Mouse (Mus musculus): ENCODE results near the gene Tsn. TPM values are rescaled to one million over a fixed set of nuclear protein-coding genes. Genes with fewer than 3 reads are reported as not detected.

Gene Tsn
- total RNA-seq (2021) (100 to 1,000 TPM; 125 to 128 TPM), polyA plus RNA-seq (2012; rRNA removed) (33.8 and 37.6 TPM in 2 replicates)
- long read RNA-seq, full-length matches to known transcripts: 94 of 108 reads
- long read RNA-seq, partial matches to known transcripts: 2 of 108 reads
- long read RNA-seq, other reads (novel, unspliced or antisense): 12 of 108 reads

GRCm38 (mm10) chr1:118311622-118312326 is at the start of gene Tsn:
Gene Tsn (minus strand): TSS chr1:118311739.
- no peak for DNase-seq

GRCm38 (mm10) chr1:118359071-118359761 is 47.7 kb upstream of the Tsn start:
- no peak for DNase-seq

GRCm38 (mm10) chr1:118349922-118350321 is 38.4 kb upstream of the Tsn start:
- no peak for DNase-seq

- no peak for DNase-seq
Observed at GRCm38 (mm10) chr1:118343649-118344435, 32.3 kb upstream of the Tsn start.

- no peak for DNase-seq
Observed at GRCm38 (mm10) chr1:118337921-118338320, 26.4 kb upstream of the Tsn start.

- DNase-seq: no peak
Observed at GRCm38 (mm10) chr1:118335847-118336246, 24.3 kb upstream of the Tsn start.

- no peak for DNase-seq
Observed at GRCm38 (mm10) chr1:118334749-118335713, 23.5 kb upstream of the Tsn start.

- peak; percentile 91 for DNase-seq
Observed at GRCm38 (mm10) chr1:118321661-118322201, 10.2 kb upstream of the Tsn start, which contains the start of gene Nifk. Gene Nifk (plus strand): TSS chr1:118321839.

- DNase-seq: no peak
Observed at GRCm38 (mm10) chr1:118320696-118321095, 9.2 kb upstream of the Tsn start.

GRCm38 (mm10) chr1:118310780-118311621 is 538 bp downstream of the Tsn start:
- peak; percentile 94 for DNase-seq

GRCm38 (mm10) chr1:118297719-118298118 is 13.8 kb downstream of the Tsn start:
- DNase-seq: no peak

GRCm38 (mm10) chr1:118296673-118297072 is 14.9 kb downstream of the Tsn start:
- no peak for DNase-seq

GRCm38 (mm10) chr1:118294826-118295225 is 16.7 kb downstream of the Tsn start:
- DNase-seq: no peak

- DNase-seq: no peak
Observed at GRCm38 (mm10) chr1:118294192-118294591, 17.3 kb downstream of the Tsn start.

- DNase-seq: no peak
Observed at GRCm38 (mm10) chr1:118292291-118292690, 19.2 kb downstream of the Tsn start.

- peak; percentile 18 for DNase-seq
Observed at GRCm38 (mm10) chr1:118275139-118275538, 36.4 kb downstream of the Tsn start.

- no peak for DNase-seq
Observed at GRCm38 (mm10) chr1:118251931-118252330, 59.6 kb downstream of the Tsn start.
